Mouse (Mus musculus) thymus, adult 2 months (tissue): ENCODE measurements around the gene Slco4c1.

ENCODE experiments used
- CTCF ChIP-seq: fragments of 200-500 bp; IDR thresholded peaks from 2 replicates; pipeline ENCODE4 v1.5.1; 2012; ENCODE audit warnings: mild to moderate bottlenecking, control low read depth, low read length, moderate library complexity, borderline replicate concordance; ENCODE audit not compliant: control insufficient read depth, poor library complexity, insufficient read depth; ENCODE audit errors: extremely low read depth
- POLR2A ChIP-seq: fragments of 200-500 bp; IDR thresholded peaks from 2 replicates; pipeline ENCODE4 v1.6.1; 2012; ENCODE audit warnings: mild to moderate bottlenecking, low read length, control low read depth, moderate library complexity; ENCODE audit not compliant: control insufficient read depth, poor library complexity, insufficient read depth; ENCODE audit errors: extremely low read depth

- no peak for TF ChIP-seq POLR2A
- no peak for TF ChIP-seq CTCF
Measured at GRCm38 (mm10) chr1:96866002-96866401, 6.0 kb downstream of the Slco4c1 start.
